Mouse (Mus musculus): ENCODE measurements around the gene Hist1h2bh. TPM values are rescaled to one million over a fixed set of nuclear protein-coding genes. Genes with fewer than 3 reads are reported as not detected.
"Not testable (repeated sequence)": the region's sequence is repeated elsewhere in the genome, so short reads cannot be mapped to it uniquely, and the experiment has no call there.

Hist1h2bh gene
- polyA plus RNA-seq (2012; rRNA removed): 0.61 and 0.81 TPM in 2 replicates

GRCm38 (mm10) chr13:23542999-23543607 is at the start of gene Hist1h2bh:
TSS of gene Hist1h2bh (minus strand) at chr13:23543392.
- not testable (repeated sequence) for DNase-seq (ENCODE audit: low read depth)

- no peak for DNase-seq (ENCODE audit: low read depth)
These were observed 49.4 kb upstream of the Hist1h2bh start for GRCm38 (mm10) chr13:23592614-23593013.

DNA sequence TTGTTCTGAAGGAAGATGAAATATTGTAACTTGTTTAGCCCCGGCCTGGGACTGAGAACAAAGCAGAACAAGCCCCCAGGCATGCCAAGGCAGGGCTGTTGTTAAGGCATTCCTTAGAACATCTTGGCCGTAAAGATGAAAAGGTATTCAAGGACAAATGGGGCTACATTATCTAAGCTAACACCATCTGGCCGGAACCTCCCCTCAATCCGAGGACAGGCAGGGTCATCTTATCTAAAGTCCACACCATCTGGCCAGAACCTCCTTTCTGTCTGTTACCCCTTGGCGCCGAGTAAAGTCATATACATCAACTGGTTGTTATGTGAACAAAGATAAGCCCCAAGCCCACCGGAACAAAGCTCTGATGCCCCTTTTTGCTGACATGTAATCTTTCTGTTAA is 48.7 kb upstream of the Hist1h2bh start:
- not testable (repeated sequence) for DNase-seq (ENCODE audit: low read depth)

DNA sequence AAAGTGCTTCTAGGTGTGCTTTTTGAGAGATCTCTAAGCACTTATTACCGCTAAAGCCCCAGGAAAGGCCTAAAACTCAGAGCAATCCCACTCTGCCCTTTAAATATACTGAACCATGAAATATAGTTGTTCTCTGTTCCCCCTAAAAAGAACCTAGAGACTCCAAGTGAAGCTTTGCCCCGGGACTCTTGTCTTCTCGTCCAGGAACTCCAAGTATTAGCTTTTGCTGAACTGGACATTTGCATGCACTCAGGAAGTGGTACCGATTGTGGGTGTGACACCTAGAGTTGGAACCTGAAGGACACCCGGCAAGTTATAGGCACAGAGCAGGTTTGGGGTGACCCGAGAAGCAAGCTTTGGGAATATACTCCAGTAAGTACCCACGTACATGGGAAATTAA is 48.0 kb upstream of the Hist1h2bh start:
- DNase-seq (ENCODE audit: low read depth): no peak

GRCm38 (mm10) chr13:23586940-23587225 is 43.7 kb upstream of the Hist1h2bh start:
- DNase-seq (ENCODE audit: low read depth): no peak

DNA sequence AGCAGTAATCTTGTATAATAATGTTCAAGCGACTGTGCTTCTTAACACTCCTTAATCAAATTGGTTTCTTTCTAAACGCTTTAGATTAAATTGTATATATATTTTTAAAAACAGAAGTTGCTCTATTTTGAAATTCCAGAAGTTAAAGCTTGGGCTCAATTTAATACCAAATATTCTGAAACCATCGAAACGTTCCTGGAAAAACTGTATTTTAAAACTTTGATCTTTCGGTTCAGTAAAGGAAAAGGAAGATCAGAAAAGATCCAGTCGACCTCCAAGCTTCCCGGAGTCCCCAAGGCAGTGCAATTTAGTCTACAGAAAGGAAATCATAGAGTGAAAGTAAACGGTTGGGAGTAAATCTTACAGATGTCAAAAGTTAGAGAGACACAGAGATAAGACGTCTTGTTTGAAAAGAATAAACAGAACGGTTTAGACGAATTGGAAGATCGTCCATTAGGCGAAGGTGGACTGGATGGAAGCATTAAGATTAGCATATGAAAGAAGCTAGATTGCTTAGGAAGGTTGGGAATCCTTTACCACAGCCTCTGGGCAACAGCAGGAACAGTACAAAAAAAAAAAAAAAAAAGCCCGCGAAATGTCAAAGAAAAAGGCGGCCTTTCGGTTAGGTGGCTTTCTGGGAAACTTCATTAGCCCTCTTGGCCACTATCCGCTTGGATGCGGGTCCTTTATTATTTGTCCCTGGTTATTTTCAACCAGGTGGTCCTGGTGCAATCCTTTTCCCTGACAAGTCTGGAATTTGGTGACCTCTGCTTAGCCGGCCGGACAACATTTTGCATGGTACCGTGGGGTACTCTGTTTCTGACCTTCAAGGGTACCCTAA is 43.1 kb upstream of the Hist1h2bh start:
- DNase-seq (ENCODE audit: low read depth): no peak

- not testable (repeated sequence) for DNase-seq (ENCODE audit: low read depth)
These were observed 42.4 kb upstream of the Hist1h2bh start for GRCm38 (mm10) chr13:23585442-23586098.

DNA sequence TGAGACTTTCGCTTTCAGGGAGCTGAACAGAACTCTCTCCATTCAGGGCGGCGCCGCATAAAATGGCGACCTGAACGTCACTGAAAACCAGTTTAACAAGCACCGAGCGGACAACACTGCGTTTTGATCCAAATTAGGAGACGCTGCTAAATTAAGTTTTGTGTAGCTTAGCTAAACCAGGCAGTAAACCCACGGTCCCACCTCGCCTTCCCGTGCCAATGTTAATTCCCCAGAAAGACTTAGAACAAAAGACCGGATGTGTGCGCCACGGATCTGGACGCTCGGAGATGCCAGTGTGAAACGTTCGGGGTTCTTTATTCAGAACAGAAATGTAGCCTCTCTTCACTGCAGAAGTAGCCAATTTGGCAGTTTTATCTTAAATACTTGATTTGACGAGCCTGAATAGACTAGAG is 41.8 kb upstream of the Hist1h2bh start:
- DNase-seq (ENCODE audit: low read depth): no peak

DNA sequence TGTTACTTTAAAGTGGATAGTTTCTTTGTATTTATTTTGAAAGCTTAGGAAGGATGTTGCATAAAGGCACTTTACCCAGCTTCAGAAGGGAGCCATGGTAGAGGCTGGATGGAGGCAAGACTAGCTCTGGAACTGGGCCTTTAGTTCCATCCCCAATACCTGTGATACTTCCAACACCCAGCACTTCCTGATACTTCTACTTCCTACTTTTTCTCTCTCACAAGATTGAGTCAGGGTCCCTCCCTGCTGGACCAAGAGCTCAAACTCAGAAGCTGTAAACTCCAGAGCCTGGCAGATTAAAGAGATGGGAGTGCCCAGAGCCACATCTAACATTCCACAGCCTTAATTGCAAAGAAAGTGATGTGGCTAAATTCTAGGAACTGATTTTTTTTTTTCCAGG is 41.1 kb upstream of the Hist1h2bh start:
- no peak for DNase-seq (ENCODE audit: low read depth)

- DNase-seq (ENCODE audit: low read depth): no peak
These were observed 40.3 kb upstream of the Hist1h2bh start for GRCm38 (mm10) chr13:23583387-23584068.

- DNase-seq (ENCODE audit: low read depth): no peak
These were observed 39.2 kb upstream of the Hist1h2bh start for GRCm38 (mm10) chr13:23582219-23583056.

- peak; percentile 92 for DNase-seq (ENCODE audit: low read depth)
These were observed 38.4 kb upstream of the Hist1h2bh start, which contains the start of gene Hist1h4d for GRCm38 (mm10) chr13:23581408-23582218. TSS of gene Hist1h4d (plus strand) at chr13:23581598.

DNA sequence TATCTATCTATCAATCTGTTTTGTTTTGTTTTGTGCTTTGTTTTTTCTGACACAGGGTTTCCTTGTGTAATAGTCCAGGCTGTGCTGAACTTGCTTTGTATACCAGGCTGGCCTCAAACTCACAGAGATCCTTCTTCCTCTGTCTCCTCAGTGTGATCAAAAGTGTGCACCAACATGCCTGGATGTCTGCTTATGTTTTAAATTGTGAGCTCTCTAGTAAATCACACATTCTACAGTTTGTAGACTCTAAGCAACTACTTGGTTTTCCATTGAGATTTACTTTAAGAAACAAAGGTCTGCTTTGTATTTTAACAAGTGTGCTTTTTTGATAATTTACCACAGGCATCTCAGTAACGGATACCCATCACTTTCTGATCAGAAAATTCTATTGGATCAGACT is 34.6 kb upstream of the Hist1h2bh start:
- no peak for DNase-seq (ENCODE audit: low read depth)

DNA sequence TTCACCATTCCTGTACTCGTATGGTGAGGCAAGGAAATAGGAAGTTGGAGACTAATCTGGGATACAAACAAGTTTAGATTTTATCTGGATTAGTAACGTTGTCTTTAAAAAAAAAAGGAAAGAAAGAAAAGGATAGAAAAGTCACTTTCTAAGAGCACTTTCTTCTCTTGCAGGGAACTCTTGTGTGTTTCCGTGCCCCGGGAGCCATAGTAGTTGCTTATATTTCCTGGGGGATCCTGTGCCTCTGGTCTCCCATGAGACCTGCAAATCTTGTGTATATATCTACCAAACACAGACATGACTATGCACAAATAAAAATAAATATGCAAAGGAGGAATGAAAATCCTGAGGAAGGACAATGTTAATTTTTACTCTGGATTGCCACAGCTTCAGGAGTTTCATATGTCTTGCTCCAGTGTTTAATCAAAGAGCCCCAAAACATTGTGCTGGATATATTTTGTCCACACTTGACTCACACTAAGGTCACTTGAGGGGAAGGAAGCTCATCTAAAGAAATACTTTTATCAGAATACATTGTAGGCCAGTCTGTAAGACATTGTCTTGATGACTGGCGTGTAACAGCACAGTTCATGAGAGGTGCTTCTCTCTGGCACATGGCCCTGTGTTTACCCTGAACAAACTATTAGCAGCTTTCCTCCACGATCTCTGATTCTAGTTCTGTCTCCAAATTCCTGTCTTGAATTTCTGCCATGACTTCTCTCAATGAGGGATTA is 33.9 kb upstream of the Hist1h2bh start:
- DNase-seq (ENCODE audit: low read depth): no peak

DNA sequence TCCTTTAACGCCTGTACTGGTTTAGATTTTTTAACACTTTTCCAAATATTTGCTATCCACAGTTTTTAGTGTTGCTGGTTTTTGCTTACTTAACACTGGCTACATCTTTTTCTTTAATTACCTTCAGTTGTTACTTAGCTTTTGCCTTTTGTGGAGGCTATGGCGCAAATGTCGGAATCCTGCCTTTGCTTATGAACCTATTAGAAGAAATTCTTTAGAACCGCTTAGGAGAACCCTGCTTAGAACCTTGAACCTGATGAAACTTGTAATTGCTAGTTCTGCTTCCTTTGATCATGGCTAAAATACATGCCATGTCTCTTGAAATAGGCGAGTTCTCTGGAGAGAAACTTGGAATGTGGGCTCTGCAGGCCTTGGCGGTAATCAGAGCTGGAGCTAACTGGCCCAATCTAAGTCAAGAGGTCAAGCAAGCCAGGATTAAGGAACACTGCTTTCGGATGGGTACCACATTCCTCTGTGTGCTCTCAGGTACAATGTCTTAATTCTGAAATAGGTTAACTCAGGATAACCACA is 33.2 kb upstream of the Hist1h2bh start:
- DNase-seq (ENCODE audit: low read depth): no peak

DNA sequence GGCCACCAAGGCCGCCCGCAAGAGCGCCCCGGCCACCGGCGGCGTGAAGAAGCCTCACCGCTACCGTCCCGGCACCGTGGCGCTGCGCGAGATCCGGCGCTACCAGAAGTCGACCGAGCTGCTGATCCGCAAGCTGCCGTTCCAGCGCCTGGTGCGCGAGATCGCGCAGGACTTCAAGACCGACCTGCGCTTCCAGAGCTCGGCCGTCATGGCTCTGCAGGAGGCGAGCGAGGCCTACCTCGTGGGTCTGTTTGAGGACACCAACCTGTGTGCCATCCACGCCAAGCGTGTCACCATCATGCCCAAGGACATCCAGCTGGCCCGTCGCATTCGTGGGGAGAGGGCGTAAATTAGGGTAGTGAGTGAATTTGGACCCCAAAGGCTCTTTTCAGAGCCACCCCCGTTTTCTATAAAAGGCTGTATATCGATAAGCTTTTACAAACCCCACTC is 32.7 kb upstream of the Hist1h2bh start:
- DNase-seq (ENCODE audit: low read depth): not testable (repeated sequence)

DNA sequence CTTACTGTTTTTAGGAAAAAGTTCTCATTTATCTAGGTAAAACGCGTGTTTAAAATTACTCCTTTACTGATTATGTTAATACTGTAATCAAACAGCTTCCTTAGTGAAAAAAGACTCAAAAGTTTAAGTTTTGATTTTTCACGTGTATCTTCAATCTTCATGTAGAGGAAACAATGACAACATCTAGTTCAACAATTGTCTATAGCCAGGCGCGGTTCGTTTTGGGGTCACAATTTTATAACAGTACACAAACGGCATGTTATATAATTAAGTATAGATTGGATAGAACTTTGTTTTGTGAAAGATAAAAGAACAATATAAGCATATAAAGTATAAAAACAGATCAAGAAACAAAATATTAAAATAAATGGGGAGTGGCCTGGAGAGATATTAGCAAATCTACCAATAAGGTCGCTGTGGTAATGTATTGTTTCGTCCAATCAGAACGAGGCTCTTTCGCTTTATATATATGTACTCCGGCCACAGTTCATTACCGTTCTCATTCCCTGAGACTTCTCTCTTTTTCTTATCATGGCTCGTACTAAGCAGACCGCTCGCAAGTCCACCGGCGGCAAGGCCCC is 32.2 kb upstream of the Hist1h2bh start, which contains the start of gene Hist1h3d:
Hist1h3d (plus strand) TSS at position 493 of the 581 bp plus-strand sequence.
- DNase-seq (ENCODE audit: low read depth): no peak

DNA sequence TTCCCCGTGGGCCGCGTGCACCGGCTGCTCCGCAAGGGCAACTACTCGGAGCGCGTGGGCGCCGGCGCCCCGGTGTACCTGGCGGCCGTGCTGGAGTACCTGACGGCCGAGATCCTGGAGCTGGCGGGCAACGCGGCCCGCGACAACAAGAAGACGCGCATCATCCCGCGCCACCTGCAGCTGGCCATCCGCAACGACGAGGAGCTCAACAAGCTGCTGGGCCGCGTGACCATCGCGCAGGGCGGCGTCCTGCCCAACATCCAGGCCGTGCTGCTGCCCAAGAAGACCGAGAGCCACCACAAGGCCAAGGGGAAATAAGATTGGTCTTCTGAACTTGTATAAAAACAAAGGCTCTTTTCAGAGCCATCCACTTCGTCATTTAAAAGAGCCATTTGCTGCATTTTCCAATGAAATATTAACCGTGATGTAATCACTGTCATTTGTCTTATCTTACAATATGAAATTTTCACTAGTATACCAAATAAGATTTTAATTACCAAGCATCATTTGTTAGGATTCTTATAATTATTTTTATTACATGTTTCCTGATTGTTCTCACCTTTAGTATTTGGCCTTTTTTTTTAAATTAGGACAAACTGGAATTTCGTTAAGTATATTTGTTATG is 31.5 kb upstream of the Hist1h2bh start:
- not testable (repeated sequence) for DNase-seq (ENCODE audit: low read depth)
